Mouse (Mus musculus): Measurements from ENCODE around the gene Nln.

DNA sequence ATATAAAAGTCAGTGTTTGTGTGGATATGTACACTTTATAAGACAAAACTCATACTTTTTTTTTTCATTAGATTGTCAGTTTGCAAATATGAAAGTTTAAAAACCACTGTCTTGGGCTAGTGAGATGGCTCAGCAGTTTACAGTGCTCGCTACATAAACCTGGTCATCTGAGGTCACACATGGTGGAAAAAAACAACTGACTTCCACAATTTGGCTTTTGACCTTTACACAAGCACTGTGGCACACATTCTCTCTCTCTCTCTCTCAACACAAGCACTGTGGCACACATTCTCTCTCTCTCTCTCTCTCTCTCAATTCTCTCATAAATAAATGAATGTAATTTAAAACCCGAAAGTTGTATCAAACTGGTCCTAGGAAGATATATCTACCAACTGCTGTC is 23.1 kb upstream of the Nln start:
- TF ChIP-seq CTCF (IDR thresholded peaks at IDR 0.05; ENCODE audit: low read depth): no peak
- TF ChIP-seq EP300 (IDR thresholded peaks at IDR 0.05; ENCODE audit: low read depth): no peak
